Comparison of ENCODE assay signal across 14 mouse cellular contexts in genomic region chr3:86561396-86561795, GRCm38 (mm10).
"Had no signal": no experiment of that assay in that cellular context is flagged by ENCODE, and none has a peak within 500 bp of the region (broad histone marks: within the 10 kb centered on the region; RNA-seq: fewer than 3 reads in every experiment).

No protein-coding gene starts in this region.

- H3K9ac ChIP-seq: kidney, embryonic 15.5 days; limb, embryonic 15.5 days; lung, embryonic 14.5 days; midbrain, embryonic 12.5 days; neural tube, embryonic 15.5 days had no signal

- ATAC-seq: midbrain, embryonic 16.5 days had no signal

- H3K4me2 ChIP-seq: kidney, embryonic 15.5 days; limb, embryonic 15.5 days; lung, embryonic 14.5 days; midbrain, embryonic 12.5 days; neural tube, embryonic 15.5 days had no signal

- H3K4me3 ChIP-seq: kidney, embryonic 15.5 days; left cerebral cortex, adult 2 months; limb, embryonic 15.5 days; megakaryocyte, embryonic 14.5 days; midbrain, embryonic 12.5 days; neural tube, embryonic 15.5 days had no signal

- H3K27ac ChIP-seq: kidney, embryonic 15.5 days; left cerebral cortex, adult 2 months; limb, embryonic 15.5 days; midbrain, embryonic 12.5 days; neural tube, embryonic 15.5 days had no signal

- H3K36me3 ChIP-seq: kidney, embryonic 15.5 days; limb, embryonic 15.5 days; midbrain, embryonic 12.5 days; neural tube, embryonic 15.5 days had no signal

- H3K4me1 ChIP-seq: kidney, embryonic 15.5 days; limb, embryonic 15.5 days; midbrain, embryonic 12.5 days had no signal

- DNase-seq: kidney, adult 11 months; kidney, postnatal 14 days; lung, embryonic 14.5 days; lung, postnatal 10 days; lung, postnatal 4 days; thymus, adult 2 months; thymus, postnatal 25 days had no signal

- H3K27me3 ChIP-seq: limb, embryonic 15.5 days; megakaryocyte, embryonic 14.5 days; neural tube, embryonic 15.5 days had no signal

- H3K9me3 ChIP-seq: kidney, embryonic 15.5 days; limb, embryonic 15.5 days; megakaryocyte, embryonic 14.5 days; midbrain, embryonic 12.5 days; neural tube, embryonic 15.5 days had no signal
